Comparison of ENCODE assay signal across 8 mouse cellular contexts in the genomic region with DNA sequence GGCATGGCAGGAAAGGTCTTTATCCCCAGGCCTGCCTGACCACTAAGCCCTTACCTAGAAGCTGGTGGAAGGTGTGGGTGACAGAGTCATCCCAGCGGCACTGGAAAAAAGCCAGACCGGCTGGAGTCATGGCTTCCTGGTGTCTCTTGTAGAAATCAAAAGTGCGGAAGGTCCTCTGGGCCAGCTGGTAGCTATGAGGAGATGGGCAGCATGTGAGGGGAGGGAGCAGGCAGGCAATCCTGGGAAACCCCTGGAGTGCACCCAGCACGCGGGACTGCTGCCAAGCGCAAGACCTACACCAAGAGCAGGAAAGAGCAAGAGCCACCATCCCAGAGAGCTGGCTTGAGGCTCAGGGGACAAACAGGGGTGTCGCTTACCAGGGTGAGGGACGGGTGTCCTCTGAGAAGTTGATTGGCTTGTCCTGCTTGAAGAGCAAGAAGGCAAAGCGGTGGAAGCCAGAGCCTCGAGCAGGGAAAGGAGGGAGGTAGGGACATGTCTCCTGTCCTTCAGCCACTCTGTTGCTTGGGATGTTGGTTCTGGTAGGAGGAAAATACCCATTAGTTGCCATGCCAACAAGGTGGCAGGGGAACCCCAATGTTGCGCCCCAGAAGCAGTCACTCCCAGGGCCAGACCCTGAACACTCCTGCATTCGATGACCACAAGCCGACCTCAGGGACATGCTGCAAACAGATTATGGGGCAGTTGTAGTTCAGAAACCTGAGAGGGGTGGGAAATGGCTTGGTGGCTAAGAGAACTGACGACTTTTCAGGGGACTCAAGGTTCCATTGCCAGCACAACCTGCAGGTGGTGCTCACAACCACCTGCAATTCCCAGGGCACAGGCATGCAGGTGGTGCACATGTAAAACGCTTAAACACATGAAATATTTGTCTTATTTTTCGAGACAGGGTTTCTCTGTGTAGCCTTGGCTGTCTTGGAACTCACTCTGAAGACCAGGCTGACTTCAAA. TPM values are rescaled to one million over a fixed set of nuclear protein-coding genes. Genes with fewer than 3 reads are reported as not detected.
DNase-seq lines count a peak whose midpoint lies in the region; ATAC-seq and TF ChIP-seq lines count a peak whose summit lies in the region.

No protein-coding gene starts in this region.

- H3K27ac ChIP-seq in kidney, embryonic 16.5 days (ENCODE audit: low read length): no peak overlapping the region
- H3K27ac ChIP-seq in CH12.LX (ENCODE audit: insufficient read depth, low read depth): no peak overlapping the region
- H3K27ac ChIP-seq in embryonic facial prominence, embryonic 13.5 days: no peak overlapping the region

- no peaks in the 10 kb centered on the region for H3K9me3 ChIP-seq in kidney, embryonic 16.5 days (ENCODE audit: low read length)
- H3K9me3 ChIP-seq in CH12.LX (replicated peaks; ENCODE audit: low read length): no peaks in the 10 kb centered on the region
- no peaks in the 10 kb centered on the region for H3K9me3 ChIP-seq in embryonic facial prominence, embryonic 13.5 days

- no peak for ATAC-seq in kidney, embryonic 16.5 days (ENCODE audit: low FRiP score, low TSS enrichment)
- no peak for ATAC-seq in embryonic facial prominence, embryonic 13.5 days (ENCODE audit: insufficient number of reproducible peaks, insufficient read depth, low FRiP score, low TSS enrichment, low read depth)

- dilution Hi-C loops in CH12.LX (cut with MboI; ENCODE audit: extremely low pct_ligation_motif_present, extremely low pct_unique_long_range_greater_than_20kb, low sequenced_read_pairs): no loop called here

- in situ Hi-C loops in CH12.LX (cut with MboI; ENCODE audit: low pct_ligation_motif_present, low pct_unique_long_range_greater_than_20kb, low sequenced_read_pairs): loop anchor here (5.0 kb wide), 1 partner anchor 45 kb away; a partner anchor contains a TSS

- no peaks in the 10 kb centered on the region for H3K27me3 ChIP-seq in kidney, embryonic 16.5 days (ENCODE audit: insufficient read depth, low read length)
- no peaks in the 10 kb centered on the region for H3K27me3 ChIP-seq in CH12.LX (replicated peaks)
- H3K27me3 ChIP-seq in embryonic facial prominence, embryonic 13.5 days: no peaks in the 10 kb centered on the region

- peak; percentile 33 for TF ChIP-seq RAD21 in CH12.LX (IDR thresholded peaks at IDR 0.05; ENCODE audit: low read depth, low read length)

- peaks cover 33% of the 10 kb centered on the region for H3K4me1 ChIP-seq in kidney, embryonic 16.5 days (ENCODE audit: insufficient read depth, low read length)
- H3K4me1 ChIP-seq in CH12.LX (ENCODE audit: control insufficient read depth in 1 of 2, insufficient read depth in 2 of 2): peaks cover 14 to 35% of the 10 kb centered on the region in 2 experiments
- peaks cover 39% of the 10 kb centered on the region for H3K4me1 ChIP-seq in embryonic facial prominence, embryonic 13.5 days

- TF ChIP-seq CTCF in CH12.LX (conservative IDR thresholded peaks at IDR 0.05 in 1 of 2, IDR thresholded peaks at IDR 0.05 in 1 of 2; ENCODE audit: low read depth in 2 of 2, low read length in 2 of 2): peak in 1 of 2 experiments; percentile 55; a peak in 2 of 4 replicates

- peaks cover 15% of the 10 kb centered on the region for H3K79me2 ChIP-seq in CH12.LX (replicated peaks; ENCODE audit: control insufficient read depth, extremely low read depth, insufficient read depth, poor library complexity, severe bottlenecking)

- no peak for TF ChIP-seq EP300 in CH12.LX (IDR thresholded peaks at IDR 0.05; ENCODE audit: low read length)

- H3K4me3 ChIP-seq in kidney, embryonic 16.5 days (ENCODE audit: low read length): no peak overlapping the region
- H3K4me3 ChIP-seq in CH12.LX (replicated peaks in 1 of 3; ENCODE audit: low read depth in 2 of 3, low read length in 2 of 3, poor library complexity in 1 of 3): no peak overlapping the region
- H3K4me3 ChIP-seq in embryonic facial prominence, embryonic 13.5 days: no peak overlapping the region

- H3K4me2 ChIP-seq in kidney, embryonic 16.5 days (replicated peaks; ENCODE audit: low read depth, low read length): no peak overlapping the region
- H3K4me2 ChIP-seq in CH12.LX (ENCODE audit: insufficient read depth, low read depth, poor library complexity, severe bottlenecking): no peak overlapping the region
- no peak overlapping the region for H3K4me2 ChIP-seq in embryonic facial prominence, embryonic 13.5 days

- no peak overlapping the region for H3K9ac ChIP-seq in kidney, embryonic 16.5 days (replicated peaks; ENCODE audit: low read length)
- no peak overlapping the region for H3K9ac ChIP-seq in CH12.LX (ENCODE audit: insufficient read depth, low read depth)
- 0 out of 2 replicates have a peak overlapping the region, but pooled peaks have one; percentile 27 for H3K9ac ChIP-seq in embryonic facial prominence, embryonic 13.5 days

- no peak; the same call in 1 of the 2 replicates for TF ChIP-seq POLR2A in CH12.LX (IDR thresholded peaks at IDR 0.05; ENCODE audit: low read depth, low read length)

- DNase-seq in kidney, adult 11 months: peak; percentile 44
- peak; percentile 57 for DNase-seq in 416B (ENCODE audit: low read depth)
- DNase-seq in CH12.LX (ENCODE audit: extremely low read depth): peak; percentile 37
- no peak for DNase-seq in frontal cortex, postnatal 14 days (ENCODE audit: low spot score in 2 of 2)
- no peak for DNase-seq in gastrocnemius, adult 18-20 months (ENCODE audit: low spot score)
- no peak for DNase-seq in right cerebral cortex, adult 2 months (ENCODE audit: low spot score in 2 of 2)

- H3K36me3 ChIP-seq in kidney, embryonic 16.5 days (ENCODE audit: insufficient read depth, low read length): peaks cover 34% of the 10 kb centered on the region
- peaks cover 44 to 70% of the 10 kb centered on the region in 2 experiments for H3K36me3 ChIP-seq in CH12.LX (replicated peaks in 1 of 2; ENCODE audit: control insufficient read depth in 1 of 2, insufficient read depth in 1 of 2, low read length in 1 of 2)
- H3K36me3 ChIP-seq in embryonic facial prominence, embryonic 13.5 days: peaks cover 43% of the 10 kb centered on the region

- WGBS in kidney, embryonic 16.5 days: 79% methylated on average over 16 of the region's 16 CpGs
- WGBS in embryonic facial prominence, embryonic 13.5 days: 76% methylated on average over 16 of the region's 16 CpGs

TF ChIP-seq in CH12.LX, 34 proteins besides CTCF, POLR2A, EP300 and RAD21:
- TF ChIP-seq MYC (IDR thresholded peaks at IDR 0.05; ENCODE audit: low read depth, low read length): peak; percentile 61; the same call in 1 of the 2 replicates
- peak; percentile 17; the same call in 1 of the 2 replicates for TF ChIP-seq SMC3 (IDR thresholded peaks at IDR 0.05; ENCODE audit: low read depth, low read length)
- TF ChIP-seq TCF12 (IDR thresholded peaks at IDR 0.05; ENCODE audit: low read depth, low read length): no peak

RNA-seq across cellular contexts. Expression of a gene that starts 1.7 kb away (rescaled TPM):
- 4.9 and 6.3 TPM in 2 replicates for polyA plus RNA-seq in kidney, embryonic 16.5 days (2015; fragmentation: Nextera tagmentation; extraction: Ambion mirVana)
- total RNA-seq in CH12.LX (2012; rRNA removed) (2.0 and 2.8 TPM in 2 replicates), CH12.LX (2014; rRNA removed) (0.66 and 0.81 TPM in 2 replicates)
- polyA plus RNA-seq in CH12.LX (2012; ENCODE audit: insufficient read length, low read depth): 1.1 and 1.4 TPM in 2 replicates
- 2.8 and 3.2 TPM in 2 replicates for polyA plus RNA-seq in embryonic facial prominence, embryonic 13.5 days (2015; fragmentation: Nextera tagmentation; extraction: Ambion mirVana)
- total RNA-seq in gastrocnemius, adult 18-20 months (2021): 1 to 10 TPM; 4.2 to 4.6 TPM

RNA-seq across cellular contexts. Expression of a gene that starts 5.6 kb away (rescaled TPM):
- polyA plus RNA-seq in kidney, embryonic 16.5 days (2015; fragmentation: Nextera tagmentation; extraction: Ambion mirVana): 23.9 and 31.2 TPM in 2 replicates
- total RNA-seq in CH12.LX (2012; rRNA removed) (0.21 and 0.38 TPM in 2 replicates), CH12.LX (2014; rRNA removed) (0.21 TPM in 1 of 2 replicates, not detected in the other)
- 0.50 TPM in 1 of 2 replicates, not detected in the other for polyA plus RNA-seq in CH12.LX (2012; ENCODE audit: insufficient read length, low read depth)
- polyA plus RNA-seq in embryonic facial prominence, embryonic 13.5 days (2015; fragmentation: Nextera tagmentation; extraction: Ambion mirVana): 8.6 and 9.4 TPM in 2 replicates
- total RNA-seq in gastrocnemius, adult 18-20 months (2021): 1 to 10 TPM; 8.1 to 9.6 TPM

RNA-seq across cellular contexts. Expression of a gene that starts 6.0 kb away (rescaled TPM):
- 119 and 120 TPM in 2 replicates for polyA plus RNA-seq in kidney, embryonic 16.5 days (2015; fragmentation: Nextera tagmentation; extraction: Ambion mirVana)
- total RNA-seq in CH12.LX (2012; rRNA removed) (157 and 159 TPM in 2 replicates), CH12.LX (2014; rRNA removed) (95.6 and 109 TPM in 2 replicates)
- 171 and 188 TPM in 2 replicates for polyA plus RNA-seq in CH12.LX (2012; ENCODE audit: insufficient read length, low read depth)
- 75.2 and 80.0 TPM in 2 replicates for polyA plus RNA-seq in embryonic facial prominence, embryonic 13.5 days (2015; fragmentation: Nextera tagmentation; extraction: Ambion mirVana)
- 10 to 100 TPM; 48.4 to 52.9 TPM for total RNA-seq in gastrocnemius, adult 18-20 months (2021)

RNA-seq across cellular contexts. Expression of a gene that starts 35.3 kb away (rescaled TPM):
- polyA plus RNA-seq in kidney, embryonic 16.5 days (2015; fragmentation: Nextera tagmentation; extraction: Ambion mirVana): 38.7 and 45.6 TPM in 2 replicates
- total RNA-seq in CH12.LX (2012; rRNA removed) (44.8 and 45.5 TPM in 2 replicates), CH12.LX (2014; rRNA removed) (23.9 and 26.6 TPM in 2 replicates)
- 39.0 and 40.7 TPM in 2 replicates for polyA plus RNA-seq in CH12.LX (2012; ENCODE audit: insufficient read length, low read depth)
- polyA plus RNA-seq in embryonic facial prominence, embryonic 13.5 days (2015; fragmentation: Nextera tagmentation; extraction: Ambion mirVana): 49.5 and 60.3 TPM in 2 replicates
- 10 to 100 TPM in 1 of 2 experiments, 1 to 10 TPM in 1; 8.9 to 11.0 TPM for total RNA-seq in gastrocnemius, adult 18-20 months (2021)

RNA-seq across cellular contexts. Expression of a gene that starts 45.9 kb away (rescaled TPM):
- 99.4 and 123 TPM in 2 replicates for polyA plus RNA-seq in kidney, embryonic 16.5 days (2015; fragmentation: Nextera tagmentation; extraction: Ambion mirVana)
- 27.1 and 30.7 TPM in 2 replicates for total RNA-seq in CH12.LX (2012; rRNA removed)
- total RNA-seq in CH12.LX (2014; rRNA removed): 14.0 and 15.2 TPM in 2 replicates
- 70.8 and 97.1 TPM in 2 replicates for polyA plus RNA-seq in CH12.LX (2012; ENCODE audit: insufficient read length, low read depth)
- 48.8 and 52.0 TPM in 2 replicates for polyA plus RNA-seq in embryonic facial prominence, embryonic 13.5 days (2015; fragmentation: Nextera tagmentation; extraction: Ambion mirVana)
- 10 to 100 TPM; 91.4 to 92.8 TPM for total RNA-seq in gastrocnemius, adult 18-20 months (2021)

Comparison
In these comparisons a context has a peak if more than half of its experiments do, and no peak if none do; other contexts are left out.
1. DNase-seq: peak in kidney, adult 11 months (single experiment), 416B (single experiment) and CH12.LX (single experiment); none in frontal cortex, postnatal 14 days (0 of 2), gastrocnemius, adult 18-20 months (single experiment) and right cerebral cortex, adult 2 months (0 of 2).